Mouse (Mus musculus): Measurements from ENCODE around the gene Bank1.
A peak's percentile ranks its signal among the peaks of the same experiment; 100 is the strongest.
"Not testable (repeated sequence)": the region's sequence is repeated elsewhere in the genome, so short reads cannot be mapped to it uniquely, and the experiment has no call there.

Bank1 gene

DNA sequence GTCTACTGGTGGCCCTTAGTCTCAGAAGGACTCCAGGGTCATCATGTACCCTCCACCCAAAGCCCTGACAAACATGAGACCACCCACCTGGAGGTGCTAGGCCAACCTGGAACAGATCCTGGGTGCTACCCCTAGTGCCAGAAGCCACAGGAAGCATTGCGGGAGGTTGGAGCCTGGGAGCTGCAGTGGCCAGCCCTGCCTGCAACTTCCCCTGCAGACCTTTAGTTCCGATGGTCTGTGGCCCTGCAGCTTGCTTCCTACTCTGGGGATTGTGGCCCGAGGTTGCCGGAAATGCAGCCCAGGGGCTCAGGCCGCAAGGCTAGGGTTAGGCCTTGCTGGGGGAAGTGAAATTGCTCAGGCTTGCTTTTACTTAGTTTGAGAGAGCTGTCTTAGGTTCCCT, at the start of gene Bank1:
TSS of gene Bank1 (minus strand) at position 284 of the 400 bp plus-strand sequence.
- DNase-seq, result no peak

DNA sequence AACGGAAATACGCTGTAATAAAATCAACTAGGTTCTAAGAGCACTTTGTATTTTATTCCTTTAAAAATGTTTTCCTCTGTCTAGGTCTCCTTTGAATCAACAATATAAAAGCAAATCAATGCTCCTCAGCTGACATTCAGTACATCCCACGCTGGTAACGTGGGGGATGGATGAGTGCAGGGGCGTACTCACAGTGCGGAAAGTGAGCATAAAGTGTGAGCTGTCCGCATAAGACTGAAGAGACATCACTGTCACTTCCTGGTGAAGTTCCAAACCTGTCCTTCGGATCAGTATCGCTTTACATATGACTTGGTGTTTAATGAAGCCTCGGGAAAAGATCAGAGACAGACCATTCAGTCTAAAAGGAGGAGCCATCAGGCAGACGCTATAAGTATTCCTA, 44.0 kb upstream of the Bank1 start:
- peak; percentile 70 for DNase-seq

DNA sequence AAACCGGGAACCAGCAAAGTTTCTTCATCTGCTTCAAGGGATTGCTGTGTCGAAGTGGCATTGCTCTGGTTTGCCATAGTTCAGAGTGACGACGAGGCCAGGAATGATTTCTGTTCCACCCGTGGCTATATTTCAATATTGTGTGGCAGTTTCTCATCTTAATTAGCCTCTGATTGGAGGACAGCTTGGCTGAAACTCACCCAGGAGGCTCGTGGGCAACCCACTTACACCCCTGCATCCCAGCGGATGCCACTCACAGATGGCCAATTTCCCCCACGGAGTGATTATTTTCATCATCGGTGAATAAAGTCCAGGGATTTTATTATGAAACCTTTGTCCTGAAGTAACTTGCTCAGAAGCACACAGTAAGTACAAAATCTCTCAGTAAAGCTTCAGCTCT, 43.6 kb upstream of the Bank1 start:
- DNase-seq, result peak; percentile 39

DNA sequence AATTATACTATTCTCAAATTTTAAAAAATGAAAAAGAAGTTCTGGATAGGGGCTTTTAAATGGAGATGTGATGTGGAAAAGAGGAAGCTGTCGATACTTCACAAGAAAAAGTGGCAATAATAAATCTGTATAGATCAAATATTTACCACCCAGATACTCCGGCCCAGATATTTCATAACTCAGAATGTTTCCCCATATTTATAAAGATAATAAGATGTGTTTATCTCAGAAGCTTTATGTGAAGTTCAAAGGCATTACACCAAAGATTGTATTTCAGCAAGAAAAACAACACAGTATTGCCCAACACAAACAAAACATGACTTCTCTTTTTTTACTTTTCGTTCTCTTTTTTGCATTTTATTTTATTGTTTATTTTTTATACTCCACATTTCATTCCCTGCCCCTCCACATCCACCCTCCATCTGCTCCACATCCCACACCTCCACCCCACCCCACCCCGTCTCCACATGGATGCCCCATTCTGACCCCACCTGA, 42.7 kb upstream of the Bank1 start:
- DNase-seq, result no peak

DNA sequence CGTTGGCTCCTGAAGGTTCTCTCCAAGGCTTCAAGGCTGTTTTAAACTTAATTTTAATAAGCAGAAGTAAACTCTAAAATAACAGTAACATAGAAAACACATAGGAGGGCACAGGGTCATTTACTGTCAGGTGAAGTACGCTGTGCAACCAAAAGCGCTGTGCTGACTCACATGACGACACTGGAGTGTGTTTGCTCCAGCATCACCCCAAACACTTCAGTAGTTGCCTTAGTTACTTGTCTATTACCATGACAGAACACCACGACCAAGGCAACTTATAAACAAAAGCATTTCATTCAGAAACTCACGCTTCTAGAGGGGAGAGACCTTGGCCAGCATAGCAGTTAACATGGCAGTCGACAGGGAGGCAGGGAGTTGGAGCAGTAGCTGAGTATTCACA, 23.8 kb upstream of the Bank1 start:
- no peak for DNase-seq

DNA sequence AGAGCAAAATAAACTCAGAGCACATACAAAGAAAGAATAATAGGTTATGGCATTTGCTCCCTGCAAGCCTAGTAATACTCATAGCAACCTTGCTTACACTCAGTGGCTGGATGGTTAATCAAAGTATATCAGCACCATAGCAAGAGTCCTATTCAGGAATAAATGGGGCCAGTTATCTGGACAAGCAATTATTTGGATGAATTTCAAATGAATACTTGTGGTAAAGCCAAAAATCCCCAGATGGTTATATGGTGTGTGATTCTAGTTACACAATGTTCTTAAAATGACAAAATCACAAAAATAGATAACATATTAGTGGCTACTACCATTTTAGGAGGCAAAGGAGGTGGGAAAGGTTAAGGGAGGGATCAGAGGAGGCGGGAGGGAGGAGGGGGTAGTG, 22.7 kb upstream of the Bank1 start:
- DNase-seq, result no peak

DNA sequence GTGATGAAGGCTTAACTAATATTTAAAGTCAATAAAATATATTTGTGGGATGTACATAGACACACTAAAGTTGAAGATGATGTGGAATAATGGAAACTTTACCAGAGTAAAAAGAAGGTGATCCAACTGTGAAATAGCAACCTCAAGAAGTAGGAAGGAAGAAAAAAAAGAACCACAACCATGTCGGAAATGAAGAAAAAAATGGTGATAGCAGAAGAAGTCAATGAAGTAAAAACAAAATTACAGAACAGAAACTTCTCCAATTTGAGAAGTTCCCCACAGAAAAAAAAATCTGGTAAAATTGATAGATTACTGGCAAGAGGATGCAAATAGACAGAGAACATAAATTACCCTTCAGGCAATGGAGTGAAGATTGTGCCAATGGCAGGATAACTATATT, 21.4 kb upstream of the Bank1 start:
- DNase-seq, result no peak

DNA sequence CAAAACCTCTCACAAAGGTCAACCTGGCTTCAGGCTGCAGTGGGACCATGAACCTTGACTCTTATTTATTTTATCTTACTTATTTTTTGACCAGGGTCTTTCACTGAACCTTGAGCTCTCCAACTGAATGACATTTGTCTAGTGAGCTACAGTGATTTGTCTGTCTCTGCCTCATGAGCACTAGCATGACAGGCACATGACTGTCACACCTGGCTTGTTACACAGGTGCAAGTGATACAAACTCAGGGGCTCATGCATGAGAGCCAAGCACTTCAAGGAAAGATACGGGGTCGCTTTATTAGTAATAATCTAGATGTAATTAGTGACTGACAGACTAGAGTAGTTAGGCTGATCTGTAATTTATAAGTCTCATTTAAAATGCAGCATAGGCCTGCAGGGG, 16.0 kb upstream of the Bank1 start:
- no peak for DNase-seq

DNA sequence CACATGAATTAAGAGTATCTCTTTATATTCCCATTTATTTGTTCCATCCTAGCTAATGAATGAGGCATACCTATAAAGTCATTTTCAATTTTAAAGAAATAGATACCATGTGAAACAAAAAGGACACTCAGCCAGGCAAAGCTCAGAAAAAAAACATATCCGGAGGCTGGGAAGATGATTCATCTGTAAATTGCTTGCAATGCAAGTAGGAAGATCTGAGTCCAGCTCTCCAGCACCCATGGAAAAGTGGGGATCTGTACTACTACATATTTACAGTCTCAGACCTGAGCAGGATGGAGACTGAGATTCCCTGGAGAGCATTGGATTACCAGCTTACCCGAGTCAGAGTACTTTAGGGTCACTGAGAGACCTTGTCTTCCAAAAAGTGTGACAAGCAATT, 14.0 kb upstream of the Bank1 start:
- no peak for DNase-seq

DNA sequence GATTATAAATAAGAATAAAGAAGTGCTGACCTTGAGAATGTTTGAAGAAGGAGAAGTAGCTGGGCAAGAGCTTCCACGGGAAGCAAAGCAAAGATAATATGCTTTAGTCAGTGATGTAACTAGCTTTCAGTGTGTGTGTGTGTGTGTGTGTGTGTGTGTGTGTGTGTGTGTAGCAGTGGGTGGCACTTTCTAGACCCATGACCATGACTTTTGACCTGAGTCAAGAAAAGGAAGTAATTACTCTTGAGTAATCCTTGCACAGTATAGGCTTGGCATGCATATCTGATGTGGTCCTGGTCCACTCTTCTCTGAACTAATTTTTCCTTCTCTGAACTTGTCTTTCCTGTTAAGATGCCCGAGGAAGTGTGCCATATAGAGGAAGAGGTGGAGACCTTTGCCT, 5.3 kb upstream of the Bank1 start:
- DNase-seq, result no peak

DNA sequence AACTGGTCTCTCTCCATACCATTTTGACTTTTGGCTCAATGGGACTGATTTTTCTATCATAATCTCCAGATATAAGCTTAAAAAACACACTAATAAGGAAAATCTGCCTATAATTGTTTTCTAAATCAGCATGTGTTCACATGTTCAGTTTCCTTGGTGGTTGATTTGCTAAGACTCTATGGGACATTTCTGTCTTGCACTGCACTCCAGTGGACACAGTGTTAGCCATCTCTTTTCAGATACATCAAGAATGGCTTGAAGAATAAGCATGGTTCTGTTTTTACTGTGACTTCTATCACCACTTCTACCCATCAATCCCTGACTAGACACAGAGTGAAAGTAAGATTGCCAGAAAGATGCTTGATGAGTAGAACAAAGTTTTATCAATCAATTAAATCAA, 4.2 kb upstream of the Bank1 start:
- no peak for DNase-seq

DNA sequence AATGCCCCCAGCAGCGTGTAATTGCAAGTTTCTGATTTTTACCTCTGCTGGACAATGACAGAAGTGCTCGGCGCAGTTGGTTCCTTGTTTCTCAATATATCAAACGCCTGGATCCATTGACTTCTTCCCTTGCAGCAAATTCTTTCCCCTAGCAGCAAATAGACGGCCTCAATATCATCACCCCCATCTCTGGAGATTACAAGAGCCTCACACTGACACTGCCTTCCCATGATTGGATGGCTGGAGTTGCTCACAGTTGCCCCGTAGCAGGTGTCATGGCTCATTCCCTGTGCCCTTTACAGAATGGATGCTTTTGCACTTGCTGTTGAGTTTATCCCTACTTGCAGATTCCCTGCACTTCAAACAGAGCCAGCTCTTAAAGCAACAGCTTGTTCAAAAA, 3.3 kb upstream of the Bank1 start:
- DNase-seq, result no peak

DNA sequence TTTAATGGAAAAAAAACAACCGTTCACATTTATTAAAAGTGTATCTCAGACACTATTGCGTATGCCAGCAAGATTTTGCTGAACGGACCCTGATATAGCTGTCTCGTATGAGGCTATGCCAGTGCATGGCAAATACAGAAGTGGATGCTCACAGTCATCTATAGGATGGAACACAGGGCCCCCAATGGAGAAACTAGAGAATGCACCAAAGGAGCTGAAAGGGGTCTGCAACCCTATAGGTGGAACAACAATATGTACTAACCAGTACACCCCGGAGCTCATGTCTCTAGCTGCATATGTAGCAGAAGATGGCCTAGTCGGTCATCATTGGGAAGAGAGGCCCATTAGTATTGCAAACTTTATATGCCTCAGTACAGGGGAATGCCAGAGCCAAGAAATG, 1.1 kb downstream of the Bank1 start:
- DNase-seq, result not testable (repeated sequence)

DNA sequence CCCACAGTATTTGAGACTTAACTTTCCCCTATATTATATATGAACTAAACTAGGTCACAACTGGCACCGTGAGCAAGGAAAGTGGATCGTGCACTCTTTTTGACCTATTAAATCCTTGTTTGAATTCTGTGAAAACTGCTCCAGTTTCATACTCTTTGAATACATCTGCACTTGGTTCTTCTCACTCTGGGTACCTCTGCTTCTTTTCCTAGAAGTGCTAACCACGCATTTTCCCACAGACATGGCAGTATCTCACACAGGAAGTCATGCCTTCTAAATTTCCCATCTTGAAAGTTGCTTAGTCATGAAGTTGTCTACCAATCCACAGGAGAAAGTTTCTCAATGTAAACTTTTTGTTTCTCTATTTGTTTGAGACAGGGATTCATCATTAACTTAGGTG, 3.9 kb downstream of the Bank1 start:
- peak; percentile 26 for DNase-seq

DNA sequence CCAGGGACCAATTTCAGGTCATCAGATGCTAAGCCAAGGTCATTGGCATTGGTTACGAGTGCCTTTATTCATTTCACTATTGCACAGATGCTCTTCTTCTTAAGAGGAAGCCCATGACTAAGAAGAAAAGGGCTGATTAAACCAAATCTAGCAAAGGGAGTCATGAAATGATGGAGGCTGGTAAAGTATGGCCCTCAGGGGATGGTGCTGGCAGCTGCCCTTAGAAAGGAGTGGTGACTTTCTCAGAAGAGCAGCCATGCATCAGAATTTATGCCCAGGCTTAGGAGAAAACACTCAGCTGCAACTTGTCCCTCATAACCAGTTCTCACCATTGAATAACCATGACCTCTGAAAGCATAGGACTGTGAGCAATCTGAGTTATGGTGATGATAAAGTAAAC, 17.4 kb downstream of the Bank1 start:
- no peak for DNase-seq

DNA sequence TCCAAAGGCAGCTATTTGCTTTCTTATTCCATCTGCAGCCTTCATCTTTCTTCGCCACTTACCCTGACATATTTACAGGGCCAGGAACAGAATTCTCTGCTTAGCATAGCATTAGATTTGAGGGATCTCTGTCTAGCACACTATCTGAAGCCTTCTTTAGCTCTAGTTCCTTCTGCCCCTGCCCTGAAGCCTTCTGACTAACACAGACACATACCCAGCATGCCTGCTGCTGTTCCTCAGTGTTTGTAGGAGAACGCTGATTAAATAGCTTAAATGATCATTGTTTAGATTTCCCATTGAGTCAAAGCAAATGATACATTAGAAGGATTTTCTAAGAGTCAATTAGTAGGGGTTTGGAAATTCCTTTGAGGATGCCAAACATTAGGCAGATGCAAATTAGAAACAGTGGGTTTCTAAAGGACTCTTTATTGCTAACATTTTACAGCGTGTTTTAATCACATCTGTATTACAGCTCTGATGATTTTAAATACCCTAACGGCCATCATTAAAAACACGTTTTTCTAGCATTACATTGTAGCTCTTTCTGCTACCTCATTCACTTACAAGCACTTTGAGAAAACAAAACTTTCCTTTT, 19.2 kb downstream of the Bank1 start:
- no peak for DNase-seq

DNA sequence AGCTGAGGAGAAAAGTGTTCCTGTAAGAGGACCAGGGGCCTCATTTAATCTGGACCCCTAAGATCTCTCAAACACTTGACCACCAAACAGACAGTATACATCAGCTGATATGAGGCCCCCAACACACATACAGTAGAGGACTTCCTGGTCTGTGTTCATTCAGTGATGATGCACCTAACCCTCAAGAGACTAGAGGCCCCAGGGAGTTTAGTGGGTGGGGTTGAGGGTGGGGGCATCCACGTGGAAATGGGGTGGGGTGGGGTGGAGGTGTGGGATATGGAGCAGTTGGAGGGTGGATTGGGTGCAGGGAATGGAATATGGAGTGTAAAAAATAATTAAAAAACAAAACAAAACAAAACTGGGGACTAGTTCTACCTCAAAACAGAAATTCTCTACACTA, 23.3 kb downstream of the Bank1 start:
- no peak for DNase-seq

DNA sequence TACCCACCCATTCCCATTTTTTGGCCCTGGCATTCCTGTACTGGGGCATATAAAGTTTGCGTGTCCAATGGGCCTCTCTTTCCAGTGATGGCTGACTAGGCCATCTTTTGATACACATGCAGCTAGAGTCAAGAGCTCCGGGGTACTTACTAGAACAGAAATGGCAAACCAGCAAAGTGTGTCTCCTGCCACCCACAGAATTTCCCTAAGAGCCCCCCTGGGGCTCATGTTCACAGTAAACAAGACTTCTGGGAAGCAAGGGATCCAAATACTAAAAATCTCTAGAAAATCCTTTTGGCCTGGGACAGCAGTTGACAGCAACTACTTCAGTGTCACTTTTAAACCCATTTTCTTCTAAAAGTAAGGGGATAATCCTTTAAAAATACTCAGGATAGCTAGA, 25.1 kb downstream of the Bank1 start:
- DNase-seq, result not testable (repeated sequence)

DNA sequence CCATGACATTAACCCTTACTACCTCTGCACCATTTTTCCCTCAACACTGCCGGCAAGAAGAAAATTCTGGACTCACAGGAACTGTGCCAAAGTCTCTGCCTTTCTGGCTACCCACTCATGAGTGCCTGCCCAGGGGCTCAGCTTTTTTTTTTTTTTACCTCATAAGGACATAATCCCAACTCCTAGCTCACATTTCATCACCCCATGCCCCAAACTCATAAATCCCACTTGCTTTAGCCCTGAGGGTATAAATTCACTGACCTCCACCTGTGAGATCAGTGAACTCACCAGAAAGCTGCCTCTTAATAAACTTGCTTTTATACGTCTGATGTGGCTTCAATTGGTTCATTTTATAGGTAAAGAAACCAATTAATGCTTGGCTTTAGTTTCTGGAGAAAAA, 28.5 kb downstream of the Bank1 start:
- no peak for DNase-seq

DNA sequence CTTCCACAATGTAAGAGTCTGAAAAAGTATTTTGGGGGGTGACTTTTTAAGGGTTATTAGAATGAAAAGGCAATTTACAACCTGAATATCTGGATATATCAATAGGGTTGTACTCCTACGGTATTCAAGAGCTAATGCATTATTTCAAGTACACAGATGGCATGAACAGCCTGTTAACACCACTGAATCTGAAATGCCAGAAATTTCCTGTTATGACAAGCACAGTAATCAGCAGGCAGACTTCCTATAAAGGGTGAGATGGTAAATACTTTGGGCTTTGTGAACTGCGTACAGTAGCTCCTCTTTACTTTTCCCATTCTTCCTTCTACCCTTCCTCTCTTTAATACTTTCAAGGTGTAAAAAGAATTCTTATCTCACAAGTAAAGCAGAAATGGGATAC, 30.6 kb downstream of the Bank1 start:
- DNase-seq, result no peak

DNA sequence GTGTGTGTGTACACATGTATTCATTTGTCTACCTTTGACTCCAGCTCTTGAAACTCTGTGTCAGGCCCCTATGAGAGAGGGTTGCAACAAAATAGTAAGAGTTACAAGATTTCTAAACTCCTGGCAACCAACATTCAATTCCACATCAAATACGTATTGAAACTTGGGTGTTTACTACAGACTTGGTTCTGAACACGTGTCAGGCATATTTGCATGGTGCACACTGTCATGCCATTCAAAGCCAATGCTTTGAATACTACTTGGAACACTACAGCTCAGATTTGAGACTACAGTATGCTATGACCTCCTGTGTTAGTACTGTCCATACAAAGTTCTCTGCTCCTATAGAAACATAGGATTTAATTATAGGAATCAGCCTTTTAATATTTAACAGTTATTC, 38.0 kb downstream of the Bank1 start:
- DNase-seq, result no peak

DNA sequence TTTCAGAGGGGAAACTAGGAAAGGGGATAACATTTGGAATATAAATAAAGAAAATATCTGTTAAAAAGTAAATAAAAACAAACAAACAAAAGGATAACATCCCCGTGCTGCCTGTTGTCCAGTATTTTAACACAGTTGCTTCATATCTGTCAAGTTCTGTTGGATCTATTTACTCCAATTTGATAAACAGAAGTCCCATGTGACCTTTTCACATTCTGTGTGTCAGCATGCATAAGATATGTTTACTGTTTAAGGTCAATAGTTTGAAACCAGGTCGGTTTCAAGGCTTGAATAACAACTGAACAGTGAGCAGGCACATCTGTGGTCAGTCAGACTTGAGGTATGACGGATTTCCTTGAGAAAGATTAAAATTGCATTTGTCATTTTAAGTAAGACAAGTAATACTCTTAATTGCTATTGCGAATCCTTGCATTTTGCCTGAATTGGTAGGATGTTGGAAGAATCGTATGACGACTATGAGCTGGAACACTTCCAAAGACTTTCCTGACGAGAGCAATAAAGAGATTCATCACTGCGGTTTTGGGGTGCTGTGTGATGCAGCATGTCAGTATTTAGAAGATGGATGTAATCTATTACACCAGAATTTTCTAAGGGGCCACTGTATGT, 60.8 kb downstream of the Bank1 start:
- no peak for DNase-seq

DNA sequence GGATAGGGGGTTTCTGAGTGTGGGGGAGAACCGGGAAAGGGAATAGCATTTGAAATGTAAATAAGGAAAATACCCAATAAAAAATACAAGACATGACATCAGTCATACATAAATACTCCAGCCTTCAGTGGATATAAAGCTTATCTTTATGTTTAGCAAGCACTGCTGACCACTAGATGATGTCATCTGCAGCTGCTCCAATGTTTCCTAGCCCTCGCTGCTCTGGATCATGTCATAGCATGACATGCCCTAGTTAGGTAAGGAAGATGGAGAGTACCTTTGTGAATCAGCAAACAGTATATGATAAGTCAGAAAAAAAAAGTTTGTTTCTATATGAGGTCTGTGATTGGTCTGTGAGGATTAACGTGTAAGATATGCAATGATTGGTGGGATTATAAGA, 68.1 kb downstream of the Bank1 start:
- DNase-seq, result no peak

DNA sequence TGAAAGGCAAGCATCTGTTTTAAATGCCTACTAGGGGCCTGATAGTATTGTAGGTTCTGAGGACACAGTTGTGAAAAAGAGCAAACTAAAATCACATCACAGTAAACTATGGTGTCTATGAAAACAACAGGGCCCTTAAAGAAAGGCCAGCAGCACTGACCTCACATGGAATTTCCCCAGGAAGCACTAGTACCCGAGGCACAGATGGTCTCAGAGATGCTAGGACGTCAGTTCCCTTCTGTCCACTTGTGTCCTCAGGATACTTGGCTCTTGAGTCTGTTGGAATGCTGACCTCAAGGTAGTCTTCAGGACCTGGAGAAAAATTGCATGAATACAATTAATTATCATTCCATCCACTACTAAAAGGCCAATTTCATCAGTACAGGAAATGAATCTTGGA, 71.2 kb downstream of the Bank1 start:
- no peak for DNase-seq

DNA sequence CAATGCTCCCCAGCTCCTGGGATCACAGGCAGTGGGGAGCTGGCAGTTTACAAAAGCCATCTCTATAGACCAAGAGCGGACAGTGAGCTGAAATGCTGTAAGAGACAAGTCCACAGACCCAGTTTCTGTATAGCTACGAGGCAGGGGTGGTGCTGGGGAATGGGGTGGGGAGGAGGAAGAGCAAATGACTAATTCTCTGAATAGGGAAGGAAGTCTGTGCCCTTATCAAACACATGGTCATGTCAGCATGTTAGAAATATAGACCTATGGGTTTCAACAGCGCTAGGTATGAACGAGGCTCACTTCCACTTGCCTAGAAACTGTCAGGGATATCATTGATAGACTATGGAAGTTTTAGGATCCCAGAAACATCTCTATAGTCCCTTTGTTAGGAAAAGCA, 73.0 kb downstream of the Bank1 start:
- DNase-seq, result no peak
